Mouse (Mus musculus): ENCODE measurements around the gene Cpsf4. TPM values are rescaled to one million over a fixed set of nuclear protein-coding genes. Genes with fewer than 3 reads are reported as not detected.

Gene Cpsf4
- polyA plus RNA-seq, 1 experiment from 2014 or later: 28.9 TPM

DNA sequence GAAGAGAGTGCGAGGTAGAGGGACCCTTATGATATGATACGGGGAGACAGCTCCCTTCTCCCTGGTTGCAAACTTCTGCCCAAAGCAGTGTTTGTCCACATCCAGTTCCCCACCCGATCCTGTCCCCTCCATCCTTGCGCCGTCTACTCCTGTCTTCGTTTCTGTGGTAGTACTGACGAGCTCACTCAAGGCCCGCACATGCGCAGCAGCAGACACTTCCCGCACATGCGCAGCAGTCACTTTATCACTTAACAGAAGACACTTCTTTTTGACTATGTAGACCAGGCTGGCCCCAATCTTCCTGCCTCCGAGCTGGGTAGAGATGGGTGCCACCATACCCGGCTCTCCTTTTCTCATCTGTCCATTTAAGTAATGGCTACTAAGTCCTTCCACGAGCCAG, 5.7 kb upstream of the Cpsf4 start:
- DNase-seq (ENCODE audit: low spot score): no peak
- Histone ChIP-seq H3K27me3 (replicated peaks; ENCODE audit: control insufficient read depth, insufficient read depth, low read length) (no peaks in the 10 kb centered on the region), H3K9ac (ENCODE audit: low read length) (no peak overlapping the region), H3K4me1 (ENCODE audit: control insufficient read depth, insufficient read depth, low read length) (peaks cover 6% of the 10 kb centered on the region), H3K36me3 (ENCODE audit: control insufficient read depth, insufficient read depth, low read length) (peaks cover 70% of the 10 kb centered on the region), H3K4me3 (ENCODE audit: low read depth, low read length) (no peak overlapping the region), H3K4me2 (ENCODE audit: low read length) (no peak overlapping the region), H3K9me3 (replicated peaks; ENCODE audit: control insufficient read depth, low read length) (no peaks in the 10 kb centered on the region), H3K27ac (ENCODE audit: low read depth, low read length) (no peak overlapping the region)
- no peak for ATAC-seq
- 94% methylated on average over 14 of the region's 14 CpGs for WGBS

DNA sequence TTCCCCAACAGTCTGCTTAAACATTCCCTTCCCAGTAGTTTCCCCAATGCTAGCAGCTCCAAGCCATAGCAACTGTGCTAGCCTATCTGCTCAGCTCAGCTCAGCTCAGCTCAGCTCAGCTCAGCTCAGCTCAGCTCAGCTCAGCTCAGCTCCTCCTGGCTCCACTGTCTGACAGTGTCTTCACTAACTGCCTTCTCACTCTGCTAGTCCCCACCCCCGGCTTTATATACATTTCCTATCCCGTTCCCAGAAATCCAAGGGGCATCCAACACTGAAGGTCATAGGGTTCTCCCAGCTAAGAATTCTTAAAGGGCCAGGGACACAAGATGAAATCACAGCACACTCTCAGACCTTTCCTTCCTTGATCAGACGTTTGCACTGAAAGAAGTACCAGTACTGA, 2.3 kb upstream of the Cpsf4 start:
- H3K4me3 ChIP-seq (ENCODE audit: low read depth, low read length): no peak overlapping the region
- H3K4me2 ChIP-seq (ENCODE audit: low read length): no peak overlapping the region
- no peak for ATAC-seq
- peaks cover 46% of the 10 kb centered on the region for H3K36me3 ChIP-seq (ENCODE audit: control insufficient read depth, insufficient read depth, low read length)
- DNase-seq (ENCODE audit: low spot score): no peak
- no peaks in the 10 kb centered on the region for H3K9me3 ChIP-seq (replicated peaks; ENCODE audit: control insufficient read depth, low read length)
- peaks cover 15% of the 10 kb centered on the region for H3K4me1 ChIP-seq (ENCODE audit: control insufficient read depth, insufficient read depth, low read length)
- no peak overlapping the region for H3K27ac ChIP-seq (ENCODE audit: low read depth, low read length)
- no peaks in the 10 kb centered on the region for H3K27me3 ChIP-seq (replicated peaks; ENCODE audit: control insufficient read depth, insufficient read depth, low read length)
- WGBS: 76% methylated on average over 3 of the region's 3 CpGs
- H3K9ac ChIP-seq (ENCODE audit: low read length): no peak overlapping the region

DNA sequence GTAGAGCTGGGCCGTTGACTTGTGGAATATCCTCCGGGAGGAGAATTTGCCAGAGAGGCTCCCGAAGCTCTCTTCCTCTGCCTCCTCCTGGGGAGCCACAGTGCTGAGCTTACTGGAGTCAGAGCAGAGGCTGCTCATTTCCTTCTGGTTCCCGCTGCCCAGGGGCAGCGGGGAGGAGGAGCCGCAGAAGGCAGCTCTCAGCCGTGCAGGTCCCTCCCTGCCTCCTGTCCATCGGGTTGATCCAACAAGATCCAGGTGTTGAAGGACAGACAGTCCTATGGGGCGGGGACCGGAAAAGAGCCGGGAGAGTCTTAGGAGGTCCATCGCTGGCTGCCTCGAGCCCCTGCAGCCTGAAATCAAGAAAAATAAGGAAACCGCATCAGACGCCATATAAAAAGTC, 1.8 kb upstream of the Cpsf4 start:
- H3K4me1 ChIP-seq (ENCODE audit: control insufficient read depth, insufficient read depth, low read length): peaks cover 15% of the 10 kb centered on the region
- H3K36me3 ChIP-seq (ENCODE audit: control insufficient read depth, insufficient read depth, low read length): peaks cover 42% of the 10 kb centered on the region
- no peak overlapping the region for H3K4me3 ChIP-seq (ENCODE audit: low read depth, low read length)
- DNase-seq (ENCODE audit: low spot score) (no peak), ATAC-seq (no peak)
- no peak overlapping the region for H3K27ac ChIP-seq (ENCODE audit: low read depth, low read length)
- H3K27me3 ChIP-seq (replicated peaks; ENCODE audit: control insufficient read depth, insufficient read depth, low read length): no peaks in the 10 kb centered on the region
- no peaks in the 10 kb centered on the region for H3K9me3 ChIP-seq (replicated peaks; ENCODE audit: control insufficient read depth, low read length)
- no peak overlapping the region for H3K4me2 ChIP-seq (ENCODE audit: low read length)
- 90% methylated on average over 15 of the region's 15 CpGs for WGBS
- H3K9ac ChIP-seq (ENCODE audit: low read length): no peak overlapping the region

DNA sequence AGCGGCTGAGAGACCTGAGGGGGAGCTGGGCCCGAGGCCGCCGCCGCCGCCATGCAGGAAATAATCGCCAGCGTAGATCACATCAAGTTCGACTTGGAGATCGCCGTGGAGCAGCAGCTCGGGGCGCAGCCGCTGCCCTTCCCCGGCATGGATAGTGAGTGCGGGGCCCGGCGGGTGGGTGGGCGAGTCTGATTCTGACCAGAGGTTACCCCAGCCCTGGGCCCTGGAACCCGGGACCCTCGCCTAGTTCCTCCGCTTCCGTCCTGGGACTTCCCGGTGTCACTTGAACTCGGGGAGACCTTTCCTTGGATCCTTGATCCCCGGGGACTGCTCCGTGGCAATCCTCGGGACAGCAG, 271 bp downstream of the Cpsf4 start:
- H3K4me2 ChIP-seq (ENCODE audit: low read length): peak overlapping the region; percentile 91

DNA sequence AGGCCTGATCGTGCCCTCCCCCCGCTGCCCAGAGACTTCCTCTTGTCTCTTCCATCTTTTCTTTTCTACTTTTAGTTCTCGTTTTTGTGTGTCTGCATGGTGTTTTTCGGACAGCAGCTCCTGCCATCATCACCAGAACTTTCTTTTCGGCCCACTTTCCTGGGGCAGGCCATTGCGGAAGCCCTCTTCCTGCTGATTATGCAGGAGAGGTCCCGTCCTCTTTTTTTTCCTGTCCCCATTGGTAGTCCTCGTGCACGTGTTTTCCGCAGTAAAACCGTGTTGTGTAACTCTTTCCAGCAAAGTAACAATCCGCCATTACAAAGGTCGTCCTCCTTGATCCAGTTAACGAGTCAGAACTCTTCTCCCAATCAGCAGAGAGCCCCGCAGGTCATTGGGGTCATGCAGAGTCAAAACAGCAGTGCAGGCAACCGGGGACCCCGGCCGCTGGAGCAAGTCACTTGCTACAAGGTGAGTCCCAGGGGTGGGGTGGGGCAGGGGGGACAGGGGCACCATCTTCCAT, 11.5 kb downstream of the Cpsf4 start:
- Histone ChIP-seq H3K36me3 (ENCODE audit: control insufficient read depth, insufficient read depth, low read length) (peaks cover 100% of the 10 kb centered on the region), H3K9me3 (replicated peaks; ENCODE audit: control insufficient read depth, low read length) (no peaks in the 10 kb centered on the region), H3K9ac (ENCODE audit: low read length) (no peak overlapping the region), H3K4me2 (ENCODE audit: low read length) (no peak overlapping the region), H3K27ac (ENCODE audit: low read depth, low read length) (no peak overlapping the region), H3K4me1 (ENCODE audit: control insufficient read depth, insufficient read depth, low read length) (no peaks in the 10 kb centered on the region), H3K27me3 (replicated peaks; ENCODE audit: control insufficient read depth, insufficient read depth, low read length) (no peaks in the 10 kb centered on the region), H3K4me3 (ENCODE audit: low read depth, low read length) (no peak overlapping the region)
- 83% methylated on average over 18 of the region's 18 CpGs for WGBS
- DNase-seq (ENCODE audit: low spot score): no peak
- ATAC-seq: no peak

More for the DNA sequence above, 271 bp downstream of the Cpsf4 start:
- Histone ChIP-seq H3K4me1 (ENCODE audit: control insufficient read depth, insufficient read depth, low read length) (peaks cover 15% of the 10 kb centered on the region), H3K9ac (ENCODE audit: low read length) (peak overlapping the region; percentile 93), H3K27me3 (replicated peaks; ENCODE audit: control insufficient read depth, insufficient read depth, low read length) (no peaks in the 10 kb centered on the region), H3K4me3 (ENCODE audit: low read depth, low read length) (peak overlapping the region; percentile 88), H3K36me3 (ENCODE audit: control insufficient read depth, insufficient read depth, low read length) (peaks cover 49% of the 10 kb centered on the region), H3K9me3 (replicated peaks; ENCODE audit: control insufficient read depth, low read length) (no peaks in the 10 kb centered on the region), H3K27ac (ENCODE audit: low read depth, low read length) (peak overlapping the region; percentile 58)
- peak; percentile 71 for ATAC-seq
- no peak for DNase-seq (ENCODE audit: low spot score)
- WGBS: under 1% methylated on average over 26 of the region's 28 CpGs

DNA sequence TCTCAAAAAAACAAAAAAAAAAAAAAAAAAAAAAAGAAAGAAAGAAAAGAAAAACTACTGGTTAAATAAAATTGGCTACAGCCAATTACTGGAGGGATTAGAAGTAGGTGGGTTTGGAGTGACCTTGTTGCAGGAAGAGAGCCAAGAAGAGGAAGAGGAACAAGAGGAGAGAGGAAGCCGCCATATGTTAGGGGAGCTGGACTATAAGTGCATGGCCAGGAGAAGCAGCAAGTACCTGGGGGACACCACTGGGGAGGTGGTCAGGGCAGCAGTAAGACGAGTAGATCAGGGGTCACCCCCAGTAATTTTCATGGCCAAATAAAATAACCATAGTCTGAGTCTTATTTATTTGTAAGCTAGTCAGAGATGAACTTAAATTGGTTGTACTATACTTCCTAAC, 18.2 kb downstream of the Cpsf4 start:
- DNase-seq (ENCODE audit: low spot score) (no peak), ATAC-seq (no peak)
- Histone ChIP-seq H3K27me3 (replicated peaks; ENCODE audit: control insufficient read depth, insufficient read depth, low read length) (no peaks in the 10 kb centered on the region), H3K9me3 (replicated peaks; ENCODE audit: control insufficient read depth, low read length) (no peaks in the 10 kb centered on the region), H3K9ac (ENCODE audit: low read length) (no peak overlapping the region), H3K4me1 (ENCODE audit: control insufficient read depth, insufficient read depth, low read length) (peaks cover 4% of the 10 kb centered on the region), H3K4me3 (ENCODE audit: low read depth, low read length) (no peak overlapping the region), H3K36me3 (ENCODE audit: control insufficient read depth, insufficient read depth, low read length) (peaks cover 72% of the 10 kb centered on the region), H3K4me2 (ENCODE audit: low read length) (no peak overlapping the region), H3K27ac (ENCODE audit: low read depth, low read length) (no peak overlapping the region)
- 96% methylated on average over 2 of the region's 2 CpGs for WGBS

DNA sequence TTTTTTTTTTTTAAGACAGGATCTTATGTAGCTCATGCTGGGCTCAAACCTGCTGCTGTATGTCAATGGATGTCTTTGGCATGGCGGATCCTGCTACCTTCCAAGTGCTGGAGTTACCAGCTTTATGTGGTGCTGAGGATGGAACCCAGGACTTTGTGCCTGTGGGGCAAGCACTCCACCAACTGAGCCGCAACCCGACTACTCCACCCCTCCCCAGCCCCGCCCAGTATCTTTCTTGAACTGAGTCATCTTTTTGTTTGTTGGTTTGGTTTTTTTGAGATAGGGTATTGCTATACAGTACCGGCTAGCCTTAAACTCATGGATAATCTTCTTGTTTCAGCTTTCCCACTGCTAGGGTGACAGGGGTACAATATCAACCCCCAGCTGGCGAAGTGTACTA, 22.4 kb downstream of the Cpsf4 start:
- H3K27me3 ChIP-seq (replicated peaks; ENCODE audit: control insufficient read depth, insufficient read depth, low read length): no peaks in the 10 kb centered on the region
- H3K9me3 ChIP-seq (replicated peaks; ENCODE audit: control insufficient read depth, low read length): no peaks in the 10 kb centered on the region
- DNase-seq (ENCODE audit: low spot score): no peak
- peaks cover 11% of the 10 kb centered on the region for H3K4me1 ChIP-seq (ENCODE audit: control insufficient read depth, insufficient read depth, low read length)
- no peak overlapping the region for H3K4me3 ChIP-seq (ENCODE audit: low read depth, low read length)
- peaks cover 42% of the 10 kb centered on the region for H3K36me3 ChIP-seq (ENCODE audit: control insufficient read depth, insufficient read depth, low read length)
- H3K27ac ChIP-seq (ENCODE audit: low read depth, low read length): no peak overlapping the region
- no peak for ATAC-seq
- H3K4me2 ChIP-seq (ENCODE audit: low read length): no peak overlapping the region
- WGBS: 92% methylated on average over 6 of the region's 6 CpGs
- H3K9ac ChIP-seq (ENCODE audit: low read length): no peak overlapping the region

DNA sequence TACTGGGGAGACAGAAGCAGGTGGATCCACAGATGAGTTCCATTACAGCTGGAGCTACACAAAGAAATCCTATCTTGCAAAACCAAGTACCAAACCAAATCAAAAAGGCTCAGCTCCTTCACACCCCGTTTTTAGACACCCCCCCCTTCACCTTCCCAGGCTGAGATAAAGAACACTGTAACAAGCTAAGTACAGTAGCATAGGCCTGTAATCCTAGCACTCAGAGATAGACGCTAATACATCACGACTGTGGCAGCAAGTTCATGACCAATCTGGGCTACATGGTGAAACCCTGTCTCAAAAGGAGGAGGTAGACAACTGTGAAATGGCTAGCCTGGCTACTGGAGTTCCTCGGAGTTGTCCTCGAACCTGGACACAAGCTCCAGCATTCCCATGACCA, 23.4 kb downstream of the Cpsf4 start:
- H3K27me3 ChIP-seq (replicated peaks; ENCODE audit: control insufficient read depth, insufficient read depth, low read length): no peaks in the 10 kb centered on the region
- H3K4me1 ChIP-seq (ENCODE audit: control insufficient read depth, insufficient read depth, low read length): peaks cover 11% of the 10 kb centered on the region
- no peak for DNase-seq (ENCODE audit: low spot score)
- no peak overlapping the region for H3K27ac ChIP-seq (ENCODE audit: low read depth, low read length)
- peak overlapping the region; percentile 86 for H3K4me3 ChIP-seq (ENCODE audit: low read depth, low read length)
- peak overlapping the region; percentile 96 for H3K9ac ChIP-seq (ENCODE audit: low read length)
- peaks cover 44% of the 10 kb centered on the region for H3K36me3 ChIP-seq (ENCODE audit: control insufficient read depth, insufficient read depth, low read length)
- no peak for ATAC-seq
- no peaks in the 10 kb centered on the region for H3K9me3 ChIP-seq (replicated peaks; ENCODE audit: control insufficient read depth, low read length)
- peak overlapping the region; percentile 69 for H3K4me2 ChIP-seq (ENCODE audit: low read length)
- WGBS: 58% methylated on average over 5 of the region's 5 CpGs

DNA sequence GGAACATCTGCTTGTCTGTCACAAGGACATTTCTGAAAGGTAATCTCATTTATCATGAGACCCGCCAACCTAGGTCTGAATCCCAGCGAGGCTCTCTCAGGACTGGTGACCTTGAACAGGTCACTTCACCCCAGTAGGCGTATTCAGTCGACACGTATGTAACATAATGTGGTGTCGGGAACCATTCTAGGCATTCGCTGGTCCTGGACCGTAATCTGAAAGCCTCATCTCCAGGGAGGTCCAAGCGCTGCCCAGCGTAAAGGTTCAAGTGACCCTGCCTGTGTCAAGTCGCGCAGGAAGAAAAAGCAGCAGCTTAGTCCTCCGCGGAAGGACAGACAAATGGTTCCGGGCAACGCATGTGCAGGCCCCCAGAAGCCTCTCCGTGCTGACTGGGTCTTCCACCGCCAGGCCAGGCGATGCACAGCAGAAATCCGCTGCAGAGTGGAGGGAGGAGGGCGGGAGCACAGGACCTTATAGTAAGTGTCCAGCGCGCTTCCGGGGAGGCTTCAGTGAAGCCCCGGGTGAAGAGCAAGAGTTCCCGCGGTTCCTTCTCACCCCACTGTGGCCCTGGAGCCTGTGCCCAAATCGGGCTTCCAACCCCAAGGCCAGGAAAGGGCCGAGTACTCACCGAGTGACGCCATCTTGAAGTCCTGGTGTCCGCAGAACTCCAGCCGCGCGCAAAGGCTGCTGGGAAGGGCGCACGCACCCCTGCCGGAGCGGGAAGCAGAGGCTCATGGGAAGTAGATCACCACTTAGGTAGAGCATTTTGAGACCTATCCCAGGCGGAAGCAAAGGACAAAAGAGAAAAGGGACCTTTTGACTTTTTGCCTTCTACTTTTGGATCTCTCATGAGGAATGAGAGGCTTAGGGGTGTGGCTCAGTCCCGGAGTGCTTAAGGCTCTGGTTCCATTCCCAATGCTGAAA, 24.1 kb downstream of the Cpsf4 start:
- peak overlapping the region; percentile 72 for H3K27ac ChIP-seq (ENCODE audit: low read depth, low read length)
- peaks cover 11% of the 10 kb centered on the region for H3K4me1 ChIP-seq (ENCODE audit: control insufficient read depth, insufficient read depth, low read length)
- peak overlapping the region; percentile 96 for H3K9ac ChIP-seq (ENCODE audit: low read length)
- H3K27me3 ChIP-seq (replicated peaks; ENCODE audit: control insufficient read depth, insufficient read depth, low read length): no peaks in the 10 kb centered on the region
- peak; percentile 94 for ATAC-seq
- H3K9me3 ChIP-seq (replicated peaks; ENCODE audit: control insufficient read depth, low read length): no peaks in the 10 kb centered on the region
- H3K4me2 ChIP-seq (ENCODE audit: low read length): peak overlapping the region; percentile 69
- DNase-seq (ENCODE audit: low spot score): peak; percentile 95
- 1% methylated on average over 41 of the region's 41 CpGs for WGBS
- H3K36me3 ChIP-seq (ENCODE audit: control insufficient read depth, insufficient read depth, low read length): peaks cover 44% of the 10 kb centered on the region
- H3K4me3 ChIP-seq (ENCODE audit: low read depth, low read length): peak overlapping the region; percentile 86

All from forebrain, embryonic 14.5 days (tissue).